Mouse (Mus musculus) lung, postnatal 4 days (tissue): Measurements from ENCODE around the gene Efcc1.
A peak's percentile ranks its signal among the peaks of the same experiment; 100 is the strongest.

Experiments used
- DNase-seq, 2 experiments: peaks; one replicate each; pipeline ENCODE4 v3.0.0; 2021

Efcc1 gene

GRCm38 (mm10) chr6:87779174-87780165 is 48.8 kb downstream of the Efcc1 start:
- no peak for DNase-seq

GRCm38 (mm10) chr6:87780546-87781301 is 50.1 kb downstream of the Efcc1 start:
- DNase-seq, result no peak

- DNase-seq, result no peak
Observed at GRCm38 (mm10) chr6:87784033-87784432, 53.4 kb downstream of the Efcc1 start.

- peak in 1 of 2 experiments; percentile 18 for DNase-seq
Observed at GRCm38 (mm10) chr6:87786621-87787020, 56.0 kb downstream of the Efcc1 start.

- peak in 1 of 2 experiments; percentile 21 for DNase-seq
Observed at GRCm38 (mm10) chr6:87787108-87787890, 56.6 kb downstream of the Efcc1 start.

GRCm38 (mm10) chr6:87788266-87788895 is 57.7 kb downstream of the Efcc1 start:
- DNase-seq, result peak in 1 of 2 experiments; percentile 5

- DNase-seq, result peak; percentile 69 to 85
Observed at GRCm38 (mm10) chr6:87788896-87789587, 58.4 kb downstream of the Efcc1 start.

GRCm38 (mm10) chr6:87789791-87790190 is 59.1 kb downstream of the Efcc1 start:
- no peak for DNase-seq

GRCm38 (mm10) chr6:87790779-87791480 is 60.3 kb downstream of the Efcc1 start:
- DNase-seq, result peak; percentile 41 to 46

- DNase-seq, result no peak
Observed at GRCm38 (mm10) chr6:87791826-87792225, 61.2 kb downstream of the Efcc1 start.

GRCm38 (mm10) chr6:87793821-87794510 is 63.3 kb downstream of the Efcc1 start:
- no peak for DNase-seq

- no peak for DNase-seq
Observed at GRCm38 (mm10) chr6:87795385-87796150, 64.9 kb downstream of the Efcc1 start.

- DNase-seq, result no peak
Observed at GRCm38 (mm10) chr6:87796251-87796880, 65.7 kb downstream of the Efcc1 start.

GRCm38 (mm10) chr6:87797321-87797720 is 66.7 kb downstream of the Efcc1 start:
- no peak for DNase-seq

GRCm38 (mm10) chr6:87799576-87799975 is 68.9 kb downstream of the Efcc1 start:
- DNase-seq, result no peak

- DNase-seq, result no peak
Observed at GRCm38 (mm10) chr6:87802462-87802861, 71.8 kb downstream of the Efcc1 start.

- no peak for DNase-seq
Observed at GRCm38 (mm10) chr6:87804036-87804435, 73.4 kb downstream of the Efcc1 start.

- DNase-seq, result no peak
Observed at GRCm38 (mm10) chr6:87804886-87805285, 74.2 kb downstream of the Efcc1 start.

GRCm38 (mm10) chr6:87805448-87805847 is 74.8 kb downstream of the Efcc1 start:
- no peak for DNase-seq
